Mouse (Mus musculus) midbrain, embryonic 13.5 days (tissue): ENCODE measurements around the gene Cbs. TPM values are rescaled to one million over a fixed set of nuclear protein-coding genes. Genes with fewer than 3 reads are reported as not detected.

Experiments
- ATAC-seq: fragments of 200-750 bp; cut with Nextera tagmentation; 2 replicates; pipeline ENCODE4 v1.8.0; 2017; ENCODE audit warnings: mild to moderate bottlenecking, moderate TSS enrichment, moderate library complexity
- H3K27ac ChIP-seq: fragments of 300-500 bp; sonication (generic); 2 replicates; pipeline ENCODE4 v1.5.1; 2015; ENCODE audit warnings: inconsistent platforms, mild to moderate bottlenecking, moderate library complexity
- H3K27me3 ChIP-seq: fragments of 300-500 bp; sonication (generic); 2 replicates; pipeline ENCODE4 v1.6.1; 2015; ENCODE audit warnings: mild to moderate bottlenecking, inconsistent platforms
- H3K36me3 ChIP-seq: fragments of 300-500 bp; sonication (generic); 2 replicates; pipeline ENCODE4 v1.6.1; 2015; ENCODE audit warnings: mild to moderate bottlenecking, inconsistent platforms
- H3K4me1 ChIP-seq: fragments of 300-500 bp; sonication (generic); replicated peaks from 2 replicates; pipeline ENCODE4 v1.6.1; 2015; ENCODE audit warnings: inconsistent platforms
- H3K4me2 ChIP-seq: fragments of 300-500 bp; sonication (generic); replicated peaks from 2 replicates; pipeline ENCODE4 v1.6.1; 2015; ENCODE audit warnings: moderate library complexity, mild to moderate bottlenecking, inconsistent platforms
- H3K4me3 ChIP-seq: fragments of 300-500 bp; sonication (generic); replicated peaks from 2 replicates; pipeline ENCODE4 v1.5.1; 2015; ENCODE audit warnings: mild to moderate bottlenecking, inconsistent platforms
- H3K9ac ChIP-seq: fragments of 300-500 bp; sonication (generic); replicated peaks from 2 replicates; pipeline ENCODE4 v1.6.1; 2015; ENCODE audit warnings: mild to moderate bottlenecking, inconsistent platforms
- H3K9me3 ChIP-seq: fragments of 300-500 bp; sonication (generic); 2 replicates; pipeline ENCODE4 v1.6.1; 2016; ENCODE audit warnings: mild to moderate bottlenecking, inconsistent platforms
- WGBS: fragments of 180-500 bp; shearing (Covaris S2); methylation state at CpG from one replicate; pipeline ENCODE4 v1.1.7; 2015; 5-methylcytosine and 5-hydroxymethylcytosine counted together
- polyA plus RNA-seq: library from polyadenylated mRNA; unstranded; fragments of >200 nt; fragmentation: Nextera tagmentation; extraction: Ambion mirVana; gene quantifications from 2 replicates; pipeline ENCODE4 v1.2.1, GENCODE M21; 2015

The Cbs gene
- polyA plus RNA-seq, 1 experiment from 2014 or later = 3.3 TPM

GRCm38 (mm10) chr17:31607256-31607951, 29.6 kb downstream of the Cbs start:
- no peak overlapping the region for H3K4me2 ChIP-seq
- H3K4me1 ChIP-seq = no peaks in the 10 kb centered on the region
- no peak for ATAC-seq
- H3K9me3 ChIP-seq = no peaks in the 10 kb centered on the region
- WGBS = 86% methylated on average over 8 of the region's 8 CpGs
- H3K36me3 ChIP-seq = peaks cover 46% of the 10 kb centered on the region
- H3K27ac ChIP-seq = no peak overlapping the region
- H3K27me3 ChIP-seq = no peaks in the 10 kb centered on the region
- H3K4me3 ChIP-seq = no peak overlapping the region
- no peak overlapping the region for H3K9ac ChIP-seq

- H3K9me3 ChIP-seq = no peaks in the 10 kb centered on the region
- WGBS = 77% methylated on average over 7 of the region's 7 CpGs
- ATAC-seq = no peak
- H3K27me3 ChIP-seq = no peaks in the 10 kb centered on the region
- no peak overlapping the region for H3K27ac ChIP-seq
- H3K4me3 ChIP-seq = no peak overlapping the region
- no peak overlapping the region for H3K4me2 ChIP-seq
- peaks cover 54% of the 10 kb centered on the region for H3K36me3 ChIP-seq
- no peak overlapping the region for H3K9ac ChIP-seq
- H3K4me1 ChIP-seq = no peaks in the 10 kb centered on the region
Observed at GRCm38 (mm10) chr17:31606424-31606823, 30.6 kb downstream of the Cbs start.

GRCm38 (mm10) chr17:31598593-31598992, 38.4 kb downstream of the Cbs start:
- 90% methylated on average over 8 of the region's 8 CpGs for WGBS
- H3K27me3 ChIP-seq = no peaks in the 10 kb centered on the region
- no peak for ATAC-seq

GRCm38 (mm10) chr17:31597957-31598356, 39.1 kb downstream of the Cbs start:
- no peak overlapping the region for H3K9ac ChIP-seq
- no peaks in the 10 kb centered on the region for H3K4me1 ChIP-seq
- no peak overlapping the region for H3K4me2 ChIP-seq
- H3K27me3 ChIP-seq = no peaks in the 10 kb centered on the region
- H3K27ac ChIP-seq = no peak overlapping the region
- no peak overlapping the region for H3K4me3 ChIP-seq
- H3K36me3 ChIP-seq = peaks cover 75% of the 10 kb centered on the region
- 90% methylated on average over 9 of the region's 9 CpGs for WGBS
- ATAC-seq = no peak
- no peaks in the 10 kb centered on the region for H3K9me3 ChIP-seq

More at GRCm38 (mm10) chr17:31598593-31598992, 38.4 kb downstream of the Cbs start:
- H3K27ac ChIP-seq = no peak overlapping the region
- H3K9ac ChIP-seq = no peak overlapping the region
- no peak overlapping the region for H3K4me2 ChIP-seq
- no peaks in the 10 kb centered on the region for H3K9me3 ChIP-seq
- H3K4me3 ChIP-seq = no peak overlapping the region
- H3K4me1 ChIP-seq = no peaks in the 10 kb centered on the region
- H3K36me3 ChIP-seq = peaks cover 79% of the 10 kb centered on the region

- Histone ChIP-seq H3K4me1 (no peaks in the 10 kb centered on the region), H3K4me2 (no peak overlapping the region)
- 75% methylated on average over 5 of the region's 5 CpGs for WGBS
Observed at GRCm38 (mm10) chr17:31595077-31595476, 42.0 kb downstream of the Cbs start.

GRCm38 (mm10) chr17:31594590-31594989, 42.4 kb downstream of the Cbs start:
- Histone ChIP-seq H3K4me2 (no peak overlapping the region), H3K4me1 (no peaks in the 10 kb centered on the region), H3K9ac (no peak overlapping the region), H3K9me3 (no peaks in the 10 kb centered on the region), H3K36me3 (peaks cover 75% of the 10 kb centered on the region), H3K27ac (peak overlapping the region; percentile 19; the same call in 1 of the 2 replicates), H3K27me3 (no peaks in the 10 kb centered on the region), H3K4me3 (no peak overlapping the region)
- WGBS = 83% methylated on average over 7 of the region's 7 CpGs
- no peak for ATAC-seq

More at GRCm38 (mm10) chr17:31595077-31595476, 42.0 kb downstream of the Cbs start:
- Histone ChIP-seq H3K9ac (no peak overlapping the region), H3K27me3 (no peaks in the 10 kb centered on the region), H3K9me3 (no peaks in the 10 kb centered on the region), H3K36me3 (peaks cover 78% of the 10 kb centered on the region), H3K4me3 (no peak overlapping the region), H3K27ac (peak overlapping the region; percentile 19; the same call in 1 of the 2 replicates)
- ATAC-seq = no peak

- H3K4me3 ChIP-seq = no peak overlapping the region
- no peak overlapping the region for H3K9ac ChIP-seq
- peaks cover 57% of the 10 kb centered on the region for H3K36me3 ChIP-seq
- H3K4me1 ChIP-seq = no peaks in the 10 kb centered on the region
- no peaks in the 10 kb centered on the region for H3K9me3 ChIP-seq
- H3K27me3 ChIP-seq = no peaks in the 10 kb centered on the region
- H3K4me2 ChIP-seq = no peak overlapping the region
- WGBS = 84% methylated on average over 11 of the region's 11 CpGs
- no peak overlapping the region for H3K27ac ChIP-seq
- no peak for ATAC-seq
Observed at GRCm38 (mm10) chr17:31590846-31591245, 46.2 kb downstream of the Cbs start.

GRCm38 (mm10) chr17:31588726-31589125, 48.3 kb downstream of the Cbs start:
- H3K27ac ChIP-seq = no peak overlapping the region
- H3K27me3 ChIP-seq = no peaks in the 10 kb centered on the region
- 90% methylated on average over 4 of the region's 4 CpGs for WGBS
- no peaks in the 10 kb centered on the region for H3K4me1 ChIP-seq
- ATAC-seq = no peak
- H3K9ac ChIP-seq = no peak overlapping the region
- H3K4me3 ChIP-seq = no peak overlapping the region
- no peak overlapping the region for H3K4me2 ChIP-seq
- H3K9me3 ChIP-seq = no peaks in the 10 kb centered on the region
- peaks cover 50% of the 10 kb centered on the region for H3K36me3 ChIP-seq

- H3K9ac ChIP-seq = no peak overlapping the region
- no peak overlapping the region for H3K4me2 ChIP-seq
- no peaks in the 10 kb centered on the region for H3K9me3 ChIP-seq
- no peaks in the 10 kb centered on the region for H3K27me3 ChIP-seq
- no peak overlapping the region for H3K4me3 ChIP-seq
- no peak overlapping the region for H3K27ac ChIP-seq
- no peaks in the 10 kb centered on the region; the same call in 1 of the 2 replicates for H3K4me1 ChIP-seq
- no peak for ATAC-seq
- WGBS = 86% methylated on average over 7 of the region's 7 CpGs
- H3K36me3 ChIP-seq = peaks cover 48% of the 10 kb centered on the region
Observed at GRCm38 (mm10) chr17:31588115-31588514, 48.9 kb downstream of the Cbs start.

GRCm38 (mm10) chr17:31583781-31584180, 53.3 kb downstream of the Cbs start:
- Histone ChIP-seq H3K4me2 (no peak overlapping the region), H3K4me1 (peaks cover 26% of the 10 kb centered on the region), H3K36me3 (peaks cover 11% of the 10 kb centered on the region), H3K9ac (no peak overlapping the region), H3K27me3 (no peaks in the 10 kb centered on the region), H3K4me3 (no peak overlapping the region), H3K27ac (no peak overlapping the region), H3K9me3 (no peaks in the 10 kb centered on the region)
- no peak for ATAC-seq
- 83% methylated on average over 6 of the region's 6 CpGs for WGBS

- H3K27ac ChIP-seq = 0 out of 2 replicates have a peak overlapping the region, but pooled peaks have one; percentile 40
- peaks cover 6% of the 10 kb centered on the region; the same call in 1 of the 2 replicates for H3K36me3 ChIP-seq
- WGBS = 79% methylated on average over 3 of the region's 3 CpGs
- peaks cover 26% of the 10 kb centered on the region for H3K4me1 ChIP-seq
- H3K9me3 ChIP-seq = no peaks in the 10 kb centered on the region
- no peak for ATAC-seq
- H3K4me3 ChIP-seq = no peak overlapping the region
- H3K9ac ChIP-seq = no peak overlapping the region
- H3K27me3 ChIP-seq = no peaks in the 10 kb centered on the region
- H3K4me2 ChIP-seq = no peak overlapping the region
Observed at GRCm38 (mm10) chr17:31583185-31583584, 53.9 kb downstream of the Cbs start.

- peak; percentile 64 for ATAC-seq
- Histone ChIP-seq H3K36me3 (peaks cover 6% of the 10 kb centered on the region; the same call in 1 of the 2 replicates), H3K27me3 (no peaks in the 10 kb centered on the region), H3K4me2 (no peak overlapping the region), H3K4me3 (no peak overlapping the region), H3K27ac (peak overlapping the region; percentile 75), H3K4me1 (peaks cover 26% of the 10 kb centered on the region), H3K9me3 (no peaks in the 10 kb centered on the region), H3K9ac (0 out of 2 replicates have a peak overlapping the region, but pooled peaks have one; percentile 15)
- WGBS = 34% methylated on average over 3 of the region's 3 CpGs
Observed at GRCm38 (mm10) chr17:31580344-31580743, 56.7 kb downstream of the Cbs start.
